Mouse (Mus musculus): ENCODE results near the gene Pjvk. TPM values are rescaled to one million over a fixed set of nuclear protein-coding genes. Genes with fewer than 3 reads are reported as not detected.

Gene Pjvk
- polyA plus RNA-seq, 1 experiment, result 0.55 TPM

- no peak for TF ChIP-seq POLR2A (IDR thresholded peaks at IDR 0.05; ENCODE audit: borderline replicate concordance, extremely low read depth, insufficient read depth, insufficient read length, poor library complexity, severe bottlenecking)
- TF ChIP-seq CTCF (IDR thresholded peaks at IDR 0.05; ENCODE audit: borderline replicate concordance, extremely low read depth, insufficient read depth, insufficient read length), result no peak
Observed at GRCm38 (mm10) chr2:76671641-76672040, 23.4 kb downstream of the Pjvk start.

GRCm38 (mm10) chr2:76672134-76672745 lies 24.0 kb downstream of the Pjvk start:
- DNase-seq (ENCODE audit: low read depth), result no peak
- TF ChIP-seq CTCF (IDR thresholded peaks at IDR 0.05; ENCODE audit: borderline replicate concordance, extremely low read depth, insufficient read depth, insufficient read length), result no peak
- no peak for TF ChIP-seq POLR2A (IDR thresholded peaks at IDR 0.05; ENCODE audit: borderline replicate concordance, extremely low read depth, insufficient read depth, insufficient read length, poor library complexity, severe bottlenecking)

More at GRCm38 (mm10) chr2:76671641-76672040, 23.4 kb downstream of the Pjvk start:
- DNase-seq (ENCODE audit: low read depth), result no peak

- TF ChIP-seq POLR2A (IDR thresholded peaks at IDR 0.05; ENCODE audit: borderline replicate concordance, extremely low read depth, insufficient read depth, insufficient read length, poor library complexity, severe bottlenecking) (peak; percentile 67; the same call in 1 of the 2 replicates), CTCF (IDR thresholded peaks at IDR 0.05; ENCODE audit: borderline replicate concordance, extremely low read depth, insufficient read depth, insufficient read length) (no peak)
- peak; percentile 97 for DNase-seq (ENCODE audit: low read depth)
Observed at GRCm38 (mm10) chr2:76672966-76673392, 24.7 kb downstream of the Pjvk start, which contains the start of gene Fkbp7. TSS of gene Fkbp7 (minus strand) at chr2:76673116.

DNA sequence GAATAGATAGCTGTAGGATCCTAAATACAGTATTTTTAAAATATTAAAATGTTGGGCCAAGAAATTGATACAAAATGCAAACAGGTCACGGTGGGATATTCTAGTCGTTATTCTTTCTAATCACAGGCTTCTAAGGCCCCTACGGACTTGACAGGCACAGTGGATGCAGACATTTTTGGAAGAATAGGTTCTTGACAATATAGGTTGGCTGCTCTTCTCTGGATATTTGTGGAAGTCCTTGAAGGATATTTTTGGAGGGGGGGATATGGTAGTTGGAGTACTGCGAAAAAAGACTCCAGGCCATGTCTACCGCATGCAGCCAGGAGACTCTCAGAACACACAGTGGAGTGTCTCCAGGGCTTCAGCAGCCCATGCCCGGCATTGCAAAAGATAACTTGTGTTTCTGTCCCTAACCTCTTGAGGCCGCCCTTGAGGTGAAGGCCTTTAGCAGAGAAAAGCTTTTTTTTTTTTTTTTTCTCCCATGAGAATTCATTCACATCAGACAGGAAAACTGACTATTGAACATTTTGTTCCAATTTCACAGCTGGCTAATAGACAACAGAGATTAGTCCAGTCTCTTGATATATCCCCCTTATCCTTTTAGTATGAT lies 25.3 kb downstream of the Pjvk start:
- TF ChIP-seq CTCF (IDR thresholded peaks at IDR 0.05; ENCODE audit: borderline replicate concordance, extremely low read depth, insufficient read depth, insufficient read length), result peak; percentile 23; the same call in 1 of the 2 replicates
- TF ChIP-seq POLR2A (IDR thresholded peaks at IDR 0.05; ENCODE audit: borderline replicate concordance, extremely low read depth, insufficient read depth, insufficient read length, poor library complexity, severe bottlenecking), result no peak
- peak; percentile 60 for DNase-seq (ENCODE audit: low read depth)

- peak; percentile 88 for DNase-seq (ENCODE audit: low read depth)
- peak; percentile 49; the same call in 1 of the 2 replicates for TF ChIP-seq POLR2A (IDR thresholded peaks at IDR 0.05; ENCODE audit: borderline replicate concordance, extremely low read depth, insufficient read depth, insufficient read length, poor library complexity, severe bottlenecking)
- TF ChIP-seq CTCF (IDR thresholded peaks at IDR 0.05; ENCODE audit: borderline replicate concordance, extremely low read depth, insufficient read depth, insufficient read length), result no peak
Observed at GRCm38 (mm10) chr2:76674725-76675427, 26.6 kb downstream of the Pjvk start, which contains the start of gene Plekha3. TSS of gene Plekha3 (plus strand) at chr2:76675281.

- peak; percentile 30 for DNase-seq (ENCODE audit: low read depth)
- TF ChIP-seq POLR2A (IDR thresholded peaks at IDR 0.05; ENCODE audit: borderline replicate concordance, extremely low read depth, insufficient read depth, insufficient read length, poor library complexity, severe bottlenecking) (no peak), CTCF (IDR thresholded peaks at IDR 0.05; ENCODE audit: borderline replicate concordance, extremely low read depth, insufficient read depth, insufficient read length) (no peak)
Observed at GRCm38 (mm10) chr2:76675451-76675850, 27.2 kb downstream of the Pjvk start.

GRCm38 (mm10) chr2:76675949-76676348 lies 27.7 kb downstream of the Pjvk start:
- DNase-seq (ENCODE audit: low read depth), result peak; percentile 24

GRCm38 (mm10) chr2:76676401-76677226 lies 28.3 kb downstream of the Pjvk start:
- DNase-seq (ENCODE audit: low read depth), result peak; percentile 20

More at GRCm38 (mm10) chr2:76675949-76676348, 27.7 kb downstream of the Pjvk start:
- TF ChIP-seq CTCF (IDR thresholded peaks at IDR 0.05; ENCODE audit: borderline replicate concordance, extremely low read depth, insufficient read depth, insufficient read length) (no peak), POLR2A (IDR thresholded peaks at IDR 0.05; ENCODE audit: borderline replicate concordance, extremely low read depth, insufficient read depth, insufficient read length, poor library complexity, severe bottlenecking) (no peak)

DNA sequence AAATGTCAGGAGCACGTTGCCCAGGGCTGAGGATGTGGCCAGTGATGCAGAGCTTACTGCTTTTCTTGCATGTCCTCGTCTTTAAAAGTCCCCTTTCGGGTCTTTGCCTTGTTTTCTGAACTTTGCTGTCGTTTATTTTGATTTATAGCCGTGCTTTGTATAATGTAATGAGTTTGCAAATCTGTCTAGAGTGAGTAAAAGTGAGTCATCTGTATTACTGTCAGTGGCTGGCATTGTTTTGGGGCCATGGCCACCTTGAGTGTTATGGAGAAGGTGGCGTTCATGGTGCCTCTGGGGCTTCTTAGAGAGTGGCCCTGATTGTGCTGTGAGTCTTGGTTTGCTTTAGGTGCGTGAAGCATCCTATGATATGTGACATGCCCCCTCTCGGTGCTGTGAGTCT lies 34.0 kb downstream of the Pjvk start:
- TF ChIP-seq CTCF (IDR thresholded peaks at IDR 0.05; ENCODE audit: borderline replicate concordance, extremely low read depth, insufficient read depth, insufficient read length), result no peak
- TF ChIP-seq POLR2A (IDR thresholded peaks at IDR 0.05; ENCODE audit: borderline replicate concordance, extremely low read depth, insufficient read depth, insufficient read length, poor library complexity, severe bottlenecking), result no peak
- no peak for DNase-seq (ENCODE audit: low read depth)

More at GRCm38 (mm10) chr2:76676401-76677226, 28.3 kb downstream of the Pjvk start:
- no peak for TF ChIP-seq POLR2A (IDR thresholded peaks at IDR 0.05; ENCODE audit: borderline replicate concordance, extremely low read depth, insufficient read depth, insufficient read length, poor library complexity, severe bottlenecking)
- TF ChIP-seq CTCF (IDR thresholded peaks at IDR 0.05; ENCODE audit: borderline replicate concordance, extremely low read depth, insufficient read depth, insufficient read length), result no peak

DNA sequence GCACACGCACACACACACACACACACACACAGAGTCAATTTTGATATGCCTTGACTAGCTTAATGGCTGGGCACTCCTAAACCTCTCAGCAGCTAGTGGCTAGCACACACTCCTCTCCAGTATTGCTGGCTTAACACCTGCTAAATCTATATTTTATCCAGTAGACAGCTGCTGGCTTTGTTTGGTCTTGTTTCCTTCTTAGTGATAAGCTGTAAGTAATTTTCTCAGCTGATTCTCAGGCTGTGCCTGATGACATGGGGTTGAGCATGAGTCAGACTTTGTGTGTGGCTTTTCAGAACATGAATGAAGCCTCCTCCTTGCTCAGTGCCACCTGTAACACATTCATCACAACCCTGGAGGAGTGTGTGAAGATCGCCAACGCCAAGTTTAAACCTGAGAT lies 38.7 kb downstream of the Pjvk start:
- no peak for TF ChIP-seq CTCF (IDR thresholded peaks at IDR 0.05; ENCODE audit: borderline replicate concordance, extremely low read depth, insufficient read depth, insufficient read length)
- TF ChIP-seq POLR2A (IDR thresholded peaks at IDR 0.05; ENCODE audit: borderline replicate concordance, extremely low read depth, insufficient read depth, insufficient read length, poor library complexity, severe bottlenecking), result no peak
- DNase-seq (ENCODE audit: low read depth), result no peak
